Mouse (Mus musculus): Measurements from ENCODE around the gene Ankrd44. TPM values are rescaled to one million over a fixed set of nuclear protein-coding genes. Genes with fewer than 3 reads are reported as not detected.
A peak's percentile ranks its signal among the peaks of the same experiment; 100 is the strongest.
"Not testable (repeated sequence)": the region's sequence is repeated elsewhere in the genome, so short reads cannot be mapped to it uniquely, and the experiment has no call there.

The Ankrd44 gene
- polyA plus RNA-seq (2014; fragmentation: Nextera tagmentation; extraction: Ambion mirVana) = 22.5 and 23.7 TPM in 2 replicates

DNA sequence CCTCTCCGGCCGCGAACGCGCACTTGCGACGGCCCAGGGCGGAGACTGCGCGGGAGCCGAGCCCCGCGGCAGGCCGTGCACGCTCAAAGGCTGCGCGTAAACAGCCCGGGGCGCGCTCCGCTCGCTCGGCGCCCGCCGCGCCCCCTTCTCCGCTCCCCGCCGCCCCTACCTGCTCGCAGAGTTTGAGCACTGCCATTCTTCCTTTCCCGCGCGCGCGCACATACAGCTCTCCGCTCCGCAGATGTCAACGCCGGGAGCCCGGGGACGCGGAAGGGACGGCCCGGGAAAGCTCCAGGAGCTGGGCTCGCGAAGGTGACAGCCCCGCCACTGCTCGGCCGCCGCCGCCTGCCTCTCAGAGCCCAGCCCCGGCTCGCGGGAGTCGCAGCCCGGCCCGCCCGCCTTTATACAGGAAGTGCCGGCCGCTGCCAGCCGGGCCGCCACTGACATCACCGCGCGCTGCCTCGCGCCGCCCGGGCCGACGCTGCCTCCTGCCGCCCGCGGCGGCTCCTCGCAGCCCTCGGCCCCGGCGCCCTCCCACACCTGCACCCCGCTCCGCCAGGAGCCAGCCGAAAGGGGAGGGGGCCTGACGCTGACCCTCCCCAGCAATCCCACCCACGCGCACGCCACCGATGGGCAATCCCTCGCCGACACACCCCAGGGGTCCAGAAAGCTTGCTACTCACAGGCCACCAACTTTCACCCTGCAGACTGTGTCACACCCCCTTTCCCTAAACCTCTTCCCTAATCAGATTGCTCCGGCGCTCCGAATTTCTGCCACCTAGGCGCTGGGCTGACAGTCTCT, at the start of gene Ankrd44:
Gene Ankrd44, minus strand, starts transcription at position 417 of the 801 bp plus-strand sequence.
- WGBS = under 1% methylated on average over 58 of the region's 94 CpGs
- peak within 1 kb of the TSS; percentile 85 for H3K4me3 ChIP-seq (ENCODE audit: low read depth, low read length)
- H3K4me1 ChIP-seq (ENCODE audit: control insufficient read depth, insufficient read depth, low read length) = peaks cover 11% of the 10 kb centered on the region
- H3K9ac ChIP-seq (replicated peaks; ENCODE audit: low read depth, low read length) = peak within 1 kb of the TSS; percentile 73
- no peaks in the 10 kb centered on the region for H3K9me3 ChIP-seq (ENCODE audit: control insufficient read depth, low read depth, low read length)
- H3K36me3 ChIP-seq (ENCODE audit: control insufficient read depth, insufficient read depth, low read length) = no peaks in the 10 kb centered on the region
- H3K27ac ChIP-seq (ENCODE audit: low read length) = peak within 1 kb of the TSS; percentile 84
- ATAC-seq (ENCODE audit: insufficient number of reproducible peaks, insufficient read depth, low FRiP score, low read depth) = peak; percentile 90
- H3K27me3 ChIP-seq (ENCODE audit: control insufficient read depth, insufficient read depth, low read length) = no peaks in the 10 kb centered on the region
- H3K4me2 ChIP-seq (replicated peaks; ENCODE audit: low read depth, low read length) = peak within 1 kb of the TSS; percentile 81

DNA sequence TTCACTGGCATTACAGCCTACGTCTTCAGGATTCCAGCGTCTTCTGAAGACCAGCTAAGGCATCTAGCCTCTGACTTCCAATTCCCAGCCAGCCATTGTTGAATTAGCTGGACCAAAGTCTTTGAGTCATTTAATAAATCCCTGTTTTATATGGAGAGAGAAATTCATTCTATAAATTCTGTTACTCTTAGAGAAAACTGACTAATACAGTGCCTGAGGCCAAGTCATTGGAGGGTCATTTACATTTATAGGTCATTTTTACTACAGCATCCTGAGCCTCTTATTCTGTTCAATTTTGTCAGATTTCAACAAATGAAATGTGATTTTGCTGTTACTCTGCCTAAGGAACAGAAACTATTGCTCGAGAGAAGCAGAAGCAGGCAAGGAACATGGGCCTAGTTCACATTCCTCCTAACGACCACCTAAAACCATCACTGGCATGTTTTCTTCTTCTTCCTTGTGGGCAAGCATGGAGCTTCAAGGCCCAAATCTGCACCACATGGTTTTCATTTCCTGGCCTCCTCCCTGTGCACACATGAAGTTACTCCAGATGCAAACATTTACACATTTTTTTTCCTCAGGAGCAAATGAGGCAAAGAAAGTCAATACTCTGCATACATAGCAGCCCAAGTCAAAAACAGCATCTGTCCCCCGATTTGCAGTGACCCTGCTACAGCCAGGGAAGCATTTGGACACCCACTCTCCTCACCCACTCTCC, 45.7 kb upstream of the Ankrd44 start:
- H3K36me3 ChIP-seq (ENCODE audit: control insufficient read depth, insufficient read depth, low read length) = no peaks in the 10 kb centered on the region
- no peaks in the 10 kb centered on the region for H3K9me3 ChIP-seq (ENCODE audit: control insufficient read depth, low read depth, low read length)
- 78% methylated on average over 5 of the region's 5 CpGs for WGBS
- H3K4me3 ChIP-seq (ENCODE audit: low read depth, low read length) = no peak overlapping the region
- no peak overlapping the region for H3K4me2 ChIP-seq (replicated peaks; ENCODE audit: low read depth, low read length)
- no peaks in the 10 kb centered on the region for H3K4me1 ChIP-seq (ENCODE audit: control insufficient read depth, insufficient read depth, low read length)
- H3K9ac ChIP-seq (replicated peaks; ENCODE audit: low read depth, low read length) = no peak overlapping the region
- ATAC-seq (ENCODE audit: insufficient number of reproducible peaks, insufficient read depth, low FRiP score, low read depth) = no peak
- H3K27me3 ChIP-seq (ENCODE audit: control insufficient read depth, insufficient read depth, low read length) = no peaks in the 10 kb centered on the region
- H3K27ac ChIP-seq (ENCODE audit: low read length) = no peak overlapping the region

DNA sequence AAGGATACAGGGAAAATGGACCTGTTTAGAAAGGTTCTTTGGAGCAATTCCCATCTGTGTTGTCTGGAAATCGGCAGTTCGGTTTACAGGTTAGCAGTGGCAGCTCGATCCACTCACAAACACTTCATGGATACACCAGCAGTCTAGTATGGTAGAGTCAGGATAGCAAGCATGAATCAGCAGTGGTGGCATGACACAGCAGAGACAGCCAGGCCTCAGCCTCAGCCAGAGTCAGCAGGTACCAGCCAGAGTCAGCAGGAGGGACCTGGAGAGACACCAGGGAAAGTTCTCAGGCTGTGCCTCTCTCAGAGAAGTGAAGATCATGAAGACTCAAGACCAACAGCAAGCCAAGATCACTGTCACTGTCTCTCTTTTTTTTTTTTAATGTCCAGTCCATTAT, 40.7 kb upstream of the Ankrd44 start:
- Histone ChIP-seq H3K9me3 (ENCODE audit: control insufficient read depth, low read depth, low read length) (no peaks in the 10 kb centered on the region), H3K27me3 (ENCODE audit: control insufficient read depth, insufficient read depth, low read length) (no peaks in the 10 kb centered on the region), H3K4me2 (replicated peaks; ENCODE audit: low read depth, low read length) (no peak overlapping the region), H3K9ac (replicated peaks; ENCODE audit: low read depth, low read length) (no peak overlapping the region), H3K4me3 (ENCODE audit: low read depth, low read length) (no peak overlapping the region), H3K36me3 (ENCODE audit: control insufficient read depth, insufficient read depth, low read length) (no peaks in the 10 kb centered on the region), H3K27ac (ENCODE audit: low read length) (no peak overlapping the region), H3K4me1 (ENCODE audit: control insufficient read depth, insufficient read depth, low read length) (no peaks in the 10 kb centered on the region)
- ATAC-seq (ENCODE audit: insufficient number of reproducible peaks, insufficient read depth, low FRiP score, low read depth) = no peak
- 97% methylated on average over 3 of the region's 3 CpGs for WGBS

DNA sequence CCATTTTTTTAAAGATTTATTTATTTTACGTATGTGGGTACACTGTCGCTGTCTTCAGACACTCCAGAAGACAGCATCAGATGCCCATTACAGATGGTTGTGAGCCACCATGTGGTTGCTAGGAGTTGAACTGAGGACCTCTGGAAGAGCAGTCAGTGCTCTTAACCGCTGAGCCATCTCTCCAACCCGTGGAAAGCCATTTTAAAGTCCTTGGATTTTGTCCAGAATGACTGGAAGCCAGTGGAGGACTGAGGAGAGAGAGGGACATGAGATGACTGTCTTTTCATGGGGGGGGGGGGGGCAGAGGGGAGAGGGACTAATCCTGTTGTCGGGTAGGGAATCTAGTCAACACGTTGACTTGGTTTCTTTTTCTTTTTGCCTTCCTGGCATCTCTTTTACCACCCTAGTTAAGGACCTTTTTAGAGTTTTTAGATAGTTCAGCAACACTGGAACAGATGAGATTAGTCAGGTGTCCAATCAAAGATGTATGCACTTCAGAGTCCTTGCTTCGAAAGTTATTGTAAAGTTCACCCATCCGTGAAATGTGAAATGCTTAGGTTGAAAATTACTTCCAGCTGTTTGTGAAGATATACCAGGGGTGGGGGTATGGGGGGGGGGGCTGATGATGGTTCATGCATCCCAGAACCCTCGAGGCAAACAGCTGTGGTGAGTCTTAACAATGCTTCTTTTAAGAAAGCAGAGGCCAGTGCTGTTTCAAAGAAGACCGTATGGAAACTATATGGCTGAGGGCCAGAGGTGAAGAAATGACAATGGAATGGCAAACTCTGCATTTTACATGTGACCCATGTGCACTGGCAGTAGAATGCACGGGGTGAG, 39.2 kb upstream of the Ankrd44 start:
- Histone ChIP-seq H3K9me3 (ENCODE audit: control insufficient read depth, low read depth, low read length) (no peaks in the 10 kb centered on the region), H3K9ac (replicated peaks; ENCODE audit: low read depth, low read length) (no peak overlapping the region), H3K27me3 (ENCODE audit: control insufficient read depth, insufficient read depth, low read length) (no peaks in the 10 kb centered on the region), H3K36me3 (ENCODE audit: control insufficient read depth, insufficient read depth, low read length) (no peaks in the 10 kb centered on the region), H3K4me2 (replicated peaks; ENCODE audit: low read depth, low read length) (no peak overlapping the region), H3K4me3 (ENCODE audit: low read depth, low read length) (no peak overlapping the region), H3K27ac (ENCODE audit: low read length) (no peak overlapping the region), H3K4me1 (ENCODE audit: control insufficient read depth, insufficient read depth, low read length) (no peaks in the 10 kb centered on the region)
- no peak; the same call in 1 of the 2 replicates for ATAC-seq (ENCODE audit: insufficient number of reproducible peaks, insufficient read depth, low FRiP score, low read depth)
- WGBS = 60% methylated on average over 11 of the region's 11 CpGs

DNA sequence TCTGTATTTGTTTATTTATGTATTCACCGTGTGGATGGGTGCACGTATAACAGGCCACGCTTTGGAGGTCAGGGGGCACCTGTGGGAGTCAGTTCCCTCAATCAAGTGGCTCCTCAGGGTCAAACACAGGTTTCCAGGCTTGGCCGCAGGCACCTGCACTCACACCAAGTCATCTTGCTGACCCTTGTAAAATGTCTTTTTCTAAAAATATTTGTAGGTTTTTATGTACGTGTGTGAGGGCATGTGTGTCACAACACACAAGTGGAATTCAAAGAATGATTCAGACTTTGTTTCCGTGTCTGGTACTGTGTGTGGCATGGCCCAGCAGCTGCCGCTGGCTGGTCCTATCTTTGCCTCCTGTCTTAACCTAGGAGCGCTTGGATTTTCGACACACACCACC, 35.5 kb upstream of the Ankrd44 start:
- WGBS = 71% methylated on average over 9 of the region's 9 CpGs
- H3K9me3 ChIP-seq (ENCODE audit: control insufficient read depth, low read depth, low read length) = no peaks in the 10 kb centered on the region
- no peaks in the 10 kb centered on the region for H3K36me3 ChIP-seq (ENCODE audit: control insufficient read depth, insufficient read depth, low read length)
- no peaks in the 10 kb centered on the region for H3K27me3 ChIP-seq (ENCODE audit: control insufficient read depth, insufficient read depth, low read length)
- no peak overlapping the region for H3K4me2 ChIP-seq (replicated peaks; ENCODE audit: low read depth, low read length)
- H3K9ac ChIP-seq (replicated peaks; ENCODE audit: low read depth, low read length) = no peak overlapping the region
- no peak for ATAC-seq (ENCODE audit: insufficient number of reproducible peaks, insufficient read depth, low FRiP score, low read depth)
- no peaks in the 10 kb centered on the region for H3K4me1 ChIP-seq (ENCODE audit: control insufficient read depth, insufficient read depth, low read length)
- H3K27ac ChIP-seq (ENCODE audit: low read length) = no peak overlapping the region
- no peak overlapping the region for H3K4me3 ChIP-seq (ENCODE audit: low read depth, low read length)

DNA sequence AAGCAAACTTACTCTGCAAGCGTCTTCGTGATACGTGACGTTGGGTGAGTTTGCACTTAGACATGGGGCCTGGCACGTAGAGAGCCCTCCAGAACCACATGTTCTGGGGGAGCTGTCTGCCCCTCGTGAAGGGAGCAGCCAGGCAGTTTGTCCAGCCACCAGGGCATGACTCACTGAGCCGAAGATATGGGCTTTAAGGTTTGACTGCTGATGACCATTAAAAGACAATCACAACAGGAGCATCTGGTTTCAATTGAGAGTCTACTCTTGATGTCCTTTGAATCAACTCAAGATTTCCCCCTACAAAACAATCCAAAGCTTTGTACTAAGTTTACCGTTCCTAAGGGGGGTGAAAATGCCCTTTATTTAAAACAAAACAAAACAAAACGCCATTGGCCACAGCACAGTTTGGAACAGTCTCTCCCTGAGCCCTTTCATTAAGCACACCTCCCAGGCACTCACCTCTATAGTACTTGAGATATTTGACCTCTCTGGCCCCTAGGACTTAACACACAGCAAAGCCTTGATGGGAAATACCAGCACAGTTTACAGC, 34.5 kb upstream of the Ankrd44 start:
- no peak overlapping the region for H3K4me2 ChIP-seq (replicated peaks; ENCODE audit: low read depth, low read length)
- WGBS = 69% methylated on average over 9 of the region's 9 CpGs
- ATAC-seq (ENCODE audit: insufficient number of reproducible peaks, insufficient read depth, low FRiP score, low read depth) = no peak
- no peaks in the 10 kb centered on the region for H3K36me3 ChIP-seq (ENCODE audit: control insufficient read depth, insufficient read depth, low read length)
- H3K9me3 ChIP-seq (ENCODE audit: control insufficient read depth, low read depth, low read length) = no peaks in the 10 kb centered on the region
- no peaks in the 10 kb centered on the region for H3K4me1 ChIP-seq (ENCODE audit: control insufficient read depth, insufficient read depth, low read length)
- no peak overlapping the region for H3K9ac ChIP-seq (replicated peaks; ENCODE audit: low read depth, low read length)
- no peak overlapping the region for H3K4me3 ChIP-seq (ENCODE audit: low read depth, low read length)
- H3K27me3 ChIP-seq (ENCODE audit: control insufficient read depth, insufficient read depth, low read length) = no peaks in the 10 kb centered on the region
- H3K27ac ChIP-seq (ENCODE audit: low read length) = no peak overlapping the region

DNA sequence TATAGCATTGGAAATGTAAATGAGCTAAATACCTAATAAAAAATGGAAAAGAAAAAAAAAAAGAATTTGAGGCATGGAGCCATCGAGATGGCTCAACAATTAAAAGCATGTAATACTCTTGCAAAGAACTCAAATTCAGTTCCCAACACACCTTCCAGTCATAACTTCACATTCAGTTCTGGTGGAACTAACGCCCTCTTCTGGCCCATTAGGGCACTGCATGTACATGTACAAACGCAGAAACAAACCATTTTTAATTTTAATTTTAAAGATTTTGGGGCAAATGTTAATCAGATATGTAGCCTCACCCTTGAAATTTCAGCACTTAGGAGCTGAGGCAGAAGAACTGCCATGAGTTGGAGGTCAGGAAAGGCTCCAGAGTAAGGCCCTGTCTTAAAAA, 32.3 kb upstream of the Ankrd44 start:
- no peak overlapping the region for H3K4me2 ChIP-seq (replicated peaks; ENCODE audit: low read depth, low read length)
- no peaks in the 10 kb centered on the region for H3K27me3 ChIP-seq (ENCODE audit: control insufficient read depth, insufficient read depth, low read length)
- H3K4me3 ChIP-seq (ENCODE audit: low read depth, low read length) = no peak overlapping the region
- WGBS = 75% methylated on average over 3 of the region's 3 CpGs
- no peaks in the 10 kb centered on the region for H3K4me1 ChIP-seq (ENCODE audit: control insufficient read depth, insufficient read depth, low read length)
- no peak overlapping the region for H3K9ac ChIP-seq (replicated peaks; ENCODE audit: low read depth, low read length)
- no peak overlapping the region for H3K27ac ChIP-seq (ENCODE audit: low read length)
- H3K9me3 ChIP-seq (ENCODE audit: control insufficient read depth, low read depth, low read length) = no peaks in the 10 kb centered on the region
- H3K36me3 ChIP-seq (ENCODE audit: control insufficient read depth, insufficient read depth, low read length) = no peaks in the 10 kb centered on the region
- no peak for ATAC-seq (ENCODE audit: insufficient number of reproducible peaks, insufficient read depth, low FRiP score, low read depth)

DNA sequence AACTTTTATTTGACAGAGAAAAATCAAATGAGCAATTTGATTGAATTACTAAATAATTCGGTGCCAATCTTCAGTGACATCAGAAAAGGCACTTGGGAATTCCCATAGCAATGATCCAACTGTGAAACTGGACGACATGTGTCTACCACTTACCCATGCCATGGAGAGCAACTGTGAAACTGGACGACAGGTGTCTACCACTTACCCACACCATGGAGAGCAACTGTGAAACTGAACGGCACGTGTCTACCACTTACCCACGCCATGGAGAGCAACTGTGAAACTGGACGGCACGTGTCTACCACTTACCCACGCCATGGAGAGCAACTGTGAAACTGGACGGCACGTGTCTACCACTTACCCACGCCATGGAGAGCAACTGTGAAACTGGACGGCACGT, 30.8 kb upstream of the Ankrd44 start:
- H3K36me3 ChIP-seq (ENCODE audit: control insufficient read depth, insufficient read depth, low read length); H3K9me3 ChIP-seq (ENCODE audit: control insufficient read depth, low read depth, low read length); H3K4me1 ChIP-seq (ENCODE audit: control insufficient read depth, insufficient read depth, low read length); H3K9ac ChIP-seq (replicated peaks; ENCODE audit: low read depth, low read length); H3K27ac ChIP-seq (ENCODE audit: low read length); ATAC-seq (ENCODE audit: insufficient number of reproducible peaks, insufficient read depth, low FRiP score, low read depth); H3K4me2 ChIP-seq (replicated peaks; ENCODE audit: low read depth, low read length); H3K27me3 ChIP-seq (ENCODE audit: control insufficient read depth, insufficient read depth, low read length); H3K4me3 ChIP-seq (ENCODE audit: low read depth, low read length): not testable (repeated sequence)
- 87% methylated on average over 9 of the region's 14 CpGs for whole genome bisulfite sequencing

All from stomach, embryonic 14.5 days (tissue).